Mouse (Mus musculus): ENCODE data around the gene Nck1. TPM values are rescaled to one million over a fixed set of nuclear protein-coding genes. Genes with fewer than 3 reads are reported as not detected.

Nck1 gene
- total RNA-seq (2023), result 10 to 100 TPM; 45.2 to 51.4 TPM

GRCm38 (mm10) chr9:100545715-100546593 is at the start of gene Nck1:
Gene Nck1, minus strand, starts transcription at chr9:100546134.

GRCm38 (mm10) chr9:100570626-100571233 is 24.8 kb upstream of the Nck1 start, which contains the start of gene Slc35g2:
Gene Slc35g2, minus strand, starts transcription at chr9:100571090.

GRCm38 (mm10) chr9:100486431-100486830 is 59.5 kb downstream of the Nck1 start, which contains the start of gene Il20rb:
Gene Il20rb, minus strand, starts transcription at chr9:100486788.

Other genes with a start within 250 kb of the Nck1 start
- 1 to 10 TPM; 3.0 to 3.3 TPM for gene Il20rb, start 59.3 kb downstream of the Nck1 start, total RNA-seq (2023)
- not detected for gene Slc35g2, start 25.0 kb upstream of the Nck1 start, total RNA-seq (2023)
- gene Stag1, start 51.7 kb upstream of the Nck1 start, total RNA-seq (2023), result 10 to 100 TPM; 76.3 to 76.4 TPM